Mouse (Mus musculus): ENCODE results near the gene Rccd1.

Gene Rccd1

DNA sequence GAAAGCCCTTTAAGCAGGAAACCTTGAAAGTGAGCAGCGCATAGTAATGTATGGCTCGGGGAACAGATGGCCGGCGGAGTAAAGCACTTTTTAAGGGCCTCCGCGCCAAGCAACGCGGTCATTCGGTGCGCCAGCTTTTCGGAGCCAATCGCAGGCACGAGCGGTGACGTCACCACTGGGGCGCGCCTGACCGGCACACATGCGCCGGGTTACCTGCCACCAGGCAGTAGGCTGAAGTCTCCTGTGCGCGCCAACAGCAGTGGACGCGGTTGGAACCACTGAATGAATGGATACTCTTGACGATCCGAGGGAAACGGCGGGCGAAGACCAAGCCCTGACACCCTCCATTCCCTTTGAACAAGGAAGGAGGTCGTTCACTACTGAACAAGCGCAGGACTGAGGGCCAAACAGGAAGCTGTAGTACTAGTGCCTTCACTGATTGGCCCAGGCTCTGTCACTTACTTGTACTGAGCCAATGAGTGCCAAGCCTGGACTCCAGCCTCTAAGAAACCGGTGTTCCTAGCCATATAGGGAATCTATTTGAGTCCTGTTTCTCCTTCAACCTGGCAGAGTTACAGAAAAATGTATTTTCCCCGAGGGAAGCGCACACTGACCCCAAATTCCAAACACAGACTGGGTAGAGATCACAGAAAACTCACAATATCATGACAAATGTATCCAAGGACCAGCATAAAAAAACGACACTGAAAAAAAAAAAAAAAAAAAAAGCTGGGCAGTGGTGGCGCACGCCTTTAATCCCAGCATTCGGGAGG is at the start of gene Rccd1:
Gene Rccd1 (minus strand): TSS at position 412 of the 773 bp plus-strand sequence.
- DNase-seq, result peak; percentile 96

- peak; percentile 48 to 49 for DNase-seq
Measured at GRCm38 (mm10) chr7:80373850-80374249, 49.6 kb upstream of the Rccd1 start.

DNA sequence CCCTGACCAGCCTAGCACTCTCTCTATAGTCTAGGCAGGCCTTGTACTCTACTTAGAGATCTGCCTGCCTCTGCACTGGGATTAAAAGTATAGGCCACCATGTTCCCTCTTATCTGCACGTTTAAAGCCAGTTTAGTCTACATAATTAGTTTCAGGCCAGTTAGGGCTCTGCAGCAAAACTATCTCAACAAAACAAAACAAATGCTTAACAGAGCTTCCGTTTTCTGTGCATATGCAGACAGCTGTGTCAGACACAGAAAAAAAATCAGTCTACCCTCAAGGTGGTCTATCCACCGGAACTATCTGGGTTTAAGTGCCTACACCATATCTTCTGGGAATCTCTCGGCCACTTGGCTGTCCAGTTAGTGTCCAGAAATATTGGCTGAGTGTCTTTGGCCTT is 49.1 kb upstream of the Rccd1 start:
- DNase-seq, result no peak

GRCm38 (mm10) chr7:80372667-80373066 is 48.4 kb upstream of the Rccd1 start:
- DNase-seq, result no peak

- DNase-seq, result no peak
Measured at GRCm38 (mm10) chr7:80372166-80372565, 47.9 kb upstream of the Rccd1 start.

GRCm38 (mm10) chr7:80371041-80371751 is 46.9 kb upstream of the Rccd1 start, which contains the start of gene Man2a2:
Gene Man2a2 (minus strand): TSS chr7:80371375.
- peak; percentile 85 to 87 for DNase-seq

DNA sequence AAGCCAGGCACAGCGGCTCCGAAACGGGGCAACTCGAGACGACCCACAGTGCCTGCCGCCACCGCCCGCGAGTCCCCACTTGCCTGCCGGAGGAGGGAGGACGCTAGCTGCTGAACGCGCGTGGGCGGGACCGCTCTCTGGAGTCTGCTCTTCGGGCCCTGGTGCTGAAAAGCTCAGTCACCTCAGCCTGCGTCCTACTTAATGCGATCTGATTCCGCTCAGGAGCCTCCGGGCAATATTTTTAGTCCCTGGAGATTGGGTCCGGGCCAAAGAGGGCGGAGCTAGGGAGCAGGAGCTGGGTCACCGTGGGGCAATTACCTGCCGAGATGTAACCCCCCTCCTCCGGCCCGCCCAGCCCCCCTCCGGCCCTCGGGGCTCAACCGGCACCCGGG is 46.4 kb upstream of the Rccd1 start:
- DNase-seq, result peak; percentile 84 to 85

GRCm38 (mm10) chr7:80369967-80370431 is 45.7 kb upstream of the Rccd1 start:
- DNase-seq, result no peak

GRCm38 (mm10) chr7:80369461-80369860 is 45.2 kb upstream of the Rccd1 start:
- DNase-seq, result peak in 1 of 2 experiments; percentile 46

DNA sequence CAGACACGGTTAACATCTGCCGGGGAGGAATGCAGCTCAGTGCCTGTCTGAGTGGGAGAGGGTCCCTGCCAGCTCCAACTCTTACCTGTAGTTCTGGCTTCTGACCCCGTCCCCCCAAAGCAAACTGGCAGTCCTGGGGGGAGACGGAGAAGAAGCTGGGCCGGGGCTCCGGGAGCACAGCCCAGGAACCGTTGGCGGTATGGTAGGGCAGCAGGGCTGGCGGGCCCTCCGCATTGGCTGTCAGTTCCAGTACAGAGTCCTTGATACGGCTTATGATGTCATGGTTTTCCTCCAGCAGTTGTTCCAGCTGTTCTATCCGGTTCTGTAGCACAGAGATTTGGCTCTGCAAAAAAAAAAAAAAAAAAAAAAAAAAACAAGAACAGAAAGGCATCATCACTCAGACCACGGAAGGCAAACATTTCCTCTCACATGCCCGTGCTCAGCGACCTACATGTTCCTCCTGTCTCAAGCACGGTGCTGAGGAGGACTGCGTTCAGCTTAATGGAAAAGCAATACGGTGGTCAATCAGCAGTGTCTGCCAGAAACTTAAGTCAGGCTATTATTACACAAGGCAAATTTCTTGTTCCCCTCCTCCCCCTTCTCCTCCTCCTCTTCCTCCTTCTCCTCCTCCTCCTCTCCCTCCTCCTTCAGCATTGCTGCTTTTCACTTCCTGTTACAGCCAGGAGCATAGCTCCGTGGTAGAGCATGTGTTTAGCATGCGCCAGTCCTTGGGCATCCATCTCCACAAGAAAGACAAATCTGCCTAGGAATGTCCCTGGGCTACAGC is 44.6 kb upstream of the Rccd1 start:
- DNase-seq, result peak; percentile 37 to 47

GRCm38 (mm10) chr7:80368009-80368408 is 43.8 kb upstream of the Rccd1 start:
- no peak for DNase-seq

DNA sequence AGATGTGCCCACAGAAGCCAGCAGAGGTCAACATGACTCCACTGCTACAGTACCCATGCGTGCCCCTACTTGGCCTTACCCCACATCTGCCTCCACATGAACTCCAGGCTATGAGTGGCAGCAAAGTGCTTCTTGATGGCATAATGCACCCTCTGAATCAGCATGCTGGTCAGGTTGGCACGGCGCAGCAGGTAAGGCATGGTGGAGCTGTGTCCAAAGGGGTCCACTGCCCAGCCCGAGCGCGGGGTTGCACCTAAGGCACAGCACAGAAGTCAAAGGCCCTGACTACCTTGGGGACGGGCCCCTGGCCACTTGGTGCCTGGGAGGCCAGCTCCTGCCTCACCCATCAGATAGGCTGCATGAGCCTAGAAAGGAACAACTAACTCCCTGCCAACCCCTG is 43.0 kb upstream of the Rccd1 start:
- DNase-seq, result no peak

DNA sequence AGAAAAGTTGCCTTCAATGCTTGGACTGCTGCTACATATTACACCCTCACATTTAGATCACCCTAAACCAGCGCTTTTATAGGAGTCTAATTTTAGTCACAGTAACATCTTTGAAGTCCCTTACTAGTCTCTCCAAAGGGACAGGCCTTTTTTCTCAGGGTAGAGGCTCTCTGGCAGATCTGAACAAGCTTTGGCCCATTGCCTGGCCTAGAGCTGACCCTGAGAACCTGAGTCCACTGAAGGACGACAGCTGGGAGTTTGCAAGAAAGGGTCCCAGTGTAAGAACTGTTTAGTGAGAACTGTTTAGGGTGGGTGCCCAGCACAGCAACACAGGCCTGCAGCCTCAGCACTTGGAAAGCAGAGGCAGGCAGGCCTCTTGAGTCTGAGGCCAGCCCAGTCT is 41.5 kb upstream of the Rccd1 start:
- no peak for DNase-seq

GRCm38 (mm10) chr7:80360435-80360834 is 36.2 kb upstream of the Rccd1 start:
- no peak for DNase-seq

DNA sequence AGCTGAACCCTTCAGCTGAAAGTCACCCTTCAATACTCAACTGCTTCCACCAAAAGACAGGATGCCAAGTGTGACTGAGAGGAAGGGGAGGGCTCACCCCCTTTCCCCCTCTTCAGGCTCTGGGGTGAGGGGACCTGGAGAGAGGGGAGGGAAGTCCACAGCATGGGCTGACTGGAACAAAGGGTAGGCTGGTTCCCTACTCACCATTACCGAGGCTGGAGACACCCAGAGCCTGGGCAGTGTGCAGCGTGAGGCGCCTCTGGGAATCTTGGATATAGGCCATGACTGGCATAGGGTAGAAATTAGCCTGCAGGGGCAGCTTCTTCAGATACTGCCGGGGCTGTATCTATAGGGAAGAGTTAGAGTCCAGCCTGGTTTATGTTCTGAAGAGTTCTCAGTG is 33.8 kb upstream of the Rccd1 start:
- no peak for DNase-seq

GRCm38 (mm10) chr7:80357156-80357555 is 32.9 kb upstream of the Rccd1 start:
- no peak for DNase-seq

GRCm38 (mm10) chr7:80356351-80356750 is 32.1 kb upstream of the Rccd1 start:
- DNase-seq, result no peak

- no peak for DNase-seq
Measured at GRCm38 (mm10) chr7:80352920-80353319, 28.7 kb upstream of the Rccd1 start.

DNA sequence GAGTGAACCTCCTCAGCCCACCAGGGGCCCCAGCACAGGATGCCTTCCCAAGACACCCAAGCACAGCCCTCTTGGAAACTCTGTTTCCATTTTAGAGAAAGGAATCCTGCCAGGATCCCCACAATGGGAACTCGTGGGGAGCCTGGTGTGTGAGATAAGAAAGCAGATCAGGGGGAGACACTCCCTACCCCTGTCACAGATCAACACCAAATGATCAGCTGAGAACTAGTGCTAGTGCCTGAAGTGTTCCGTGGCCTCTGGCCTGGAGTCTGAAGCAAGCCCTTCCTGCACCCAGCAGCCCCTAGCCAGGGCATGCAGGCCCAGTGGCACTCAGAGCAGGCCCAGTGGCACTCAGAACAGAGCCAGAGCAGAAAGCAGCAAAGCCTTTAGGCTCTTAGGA is 26.6 kb upstream of the Rccd1 start:
- no peak for DNase-seq

DNA sequence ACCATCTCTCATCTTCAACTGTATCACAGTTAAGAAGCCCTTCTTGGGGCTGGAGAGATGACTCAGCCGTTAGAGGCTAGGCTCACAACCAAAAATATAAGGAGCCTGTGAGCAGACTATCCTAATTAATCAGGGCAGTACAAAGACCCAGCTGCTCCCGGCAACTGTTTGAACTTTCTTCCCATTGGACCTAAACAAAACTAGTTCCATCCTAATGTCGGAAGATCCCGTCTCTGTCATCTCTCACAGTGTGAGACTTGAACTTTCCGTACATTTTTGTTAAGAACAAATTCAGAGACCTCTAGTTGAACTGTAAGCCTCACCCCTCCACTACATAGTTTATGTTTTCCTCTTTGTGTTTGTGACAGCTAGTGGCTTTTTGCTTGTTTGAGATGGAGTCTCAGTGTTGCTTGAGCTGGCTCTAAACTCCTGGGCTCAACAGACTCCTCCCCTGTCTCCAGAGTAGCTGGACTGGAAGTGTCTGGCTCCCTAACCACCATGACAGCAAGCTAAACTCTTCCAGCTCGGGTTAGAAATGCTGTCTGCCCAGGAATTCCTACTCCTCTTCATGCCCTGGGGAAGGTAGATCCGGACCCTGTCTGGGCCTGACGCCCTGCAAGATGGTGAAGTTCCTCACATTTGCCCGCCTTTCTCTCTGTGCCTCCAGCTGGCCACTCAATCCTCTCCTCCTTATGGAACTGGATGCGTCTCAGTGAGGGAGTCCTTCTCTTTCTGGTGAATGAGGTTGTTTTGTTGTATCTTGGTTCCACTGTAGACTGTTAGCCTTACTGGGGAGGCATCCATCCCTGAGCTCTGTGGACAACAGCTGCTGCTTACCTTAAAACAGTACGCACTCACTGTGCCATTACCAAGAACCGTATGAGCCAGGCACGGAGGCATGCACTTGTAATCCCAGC is 23.7 kb upstream of the Rccd1 start:
- DNase-seq, result no peak

DNA sequence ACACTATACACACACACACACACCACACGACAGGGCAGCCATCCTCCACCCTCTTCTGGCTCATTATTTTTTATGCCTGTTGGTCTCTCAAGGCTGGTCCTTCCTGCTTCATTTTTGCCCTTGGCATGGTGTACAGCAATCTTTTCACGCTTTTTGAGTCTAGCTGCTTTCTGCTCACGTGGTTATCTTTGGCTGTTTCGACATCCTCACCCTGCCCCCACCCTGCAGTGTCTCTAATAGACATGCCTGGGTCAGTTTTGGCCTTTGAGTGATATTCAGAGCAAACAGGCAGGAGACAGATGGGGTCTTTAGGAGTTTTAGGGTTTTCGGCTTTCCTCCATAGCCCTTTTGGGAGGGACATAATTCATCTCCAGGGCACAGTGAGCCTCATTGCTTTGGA is 22.6 kb upstream of the Rccd1 start:
- no peak for DNase-seq

DNA sequence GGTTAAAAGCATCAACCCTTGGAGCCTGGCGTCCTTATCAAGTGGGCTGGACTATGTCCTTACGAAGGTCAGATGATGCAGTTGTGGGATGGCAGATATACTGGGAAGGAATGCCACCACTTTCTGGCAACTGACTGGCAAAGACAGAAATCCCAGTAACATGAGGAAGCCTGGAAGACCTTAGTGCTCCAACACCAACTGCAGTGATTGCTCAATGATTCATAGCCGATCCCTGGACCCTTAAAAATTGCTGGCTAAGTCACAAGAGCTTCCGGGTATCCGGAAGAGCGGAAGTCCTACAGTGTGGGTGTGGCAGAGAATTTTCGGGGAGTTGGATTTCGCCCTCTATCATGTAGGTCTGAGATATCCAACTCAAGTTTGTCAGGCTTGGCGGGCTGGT is 21.9 kb upstream of the Rccd1 start:
- no peak for DNase-seq
